Mouse (Mus musculus) brain, adult 10 weeks (tissue): ENCODE data around the gene 1190002N15Rik. TPM values are rescaled to one million over a fixed set of nuclear protein-coding genes. Genes with fewer than 3 reads are reported as not detected.

Experiments
- polyA plus RNA-seq: library from polyadenylated mRNA; stranded (reverse); fragments of 350-450 nt; fragmentation: Illumina TruSeq; extraction: RNeasy Lipid Tissue Mini Kit (QIAGEN cat#74804); gene quantifications from one replicate; pipeline ENCODE4 v1.2.3, GENCODE M21; 2015; ENCODE audit warnings: low read depth, low replicate concordance

The 1190002N15Rik gene
- 25.6 TPM for polyA plus RNA-seq

GRCm38 (mm10) chr9:94537970-94538822 lies at the start of gene 1190002N15Rik:
TSS of gene 1190002N15Rik (minus strand) at chr9:94538081.

Other genes starting within 250 kb of the 1190002N15Rik start
- 11.3 TPM for gene Slc9a9, start 131.8 kb upstream of the 1190002N15Rik start, polyA plus RNA-seq